Mouse (Mus musculus) myocyte (in vitro differentiated cells): Measurements from ENCODE around the gene 2610507B11Rik. TPM values are rescaled to one million over a fixed set of nuclear protein-coding genes. Genes with fewer than 3 reads are reported as not detected.
"Not testable (repeated sequence)": the region's sequence is repeated elsewhere in the genome, so short reads cannot be mapped to it uniquely, and the experiment has no call there.

ENCODE experiments used
- H3K27me3 ChIP-seq: one replicate; pipeline ENCODE4 v1.6.1; 2011; ENCODE audit not compliant: control insufficient read depth, insufficient read depth, insufficient read length
- H3K36me3 ChIP-seq: one replicate; pipeline ENCODE4 v1.6.1; 2011; ENCODE audit not compliant: control insufficient read depth, insufficient read depth
- H3K4me2 ChIP-seq: one replicate; pipeline ENCODE4 v1.6.1; 2011; ENCODE audit warnings: low read depth, control low read depth
- H3K4me3 ChIP-seq: one replicate; pipeline ENCODE4 v1.5.1; 2011; ENCODE audit warnings: mild to moderate bottlenecking, control low read depth, moderate library complexity
- H3K79me2 ChIP-seq: one replicate; pipeline ENCODE4 v1.6.1; 2011; ENCODE audit not compliant: control insufficient read depth, insufficient read depth
- H3ac ChIP-seq: one replicate; pipeline ENCODE4 v1.6.1; 2011; ENCODE audit not compliant: control insufficient read depth, insufficient read length
- CEBPB ChIP-seq: IDR thresholded peaks from 2 replicates; pipeline ENCODE4 v1.6.1; 2011; ENCODE audit warnings: mild to moderate bottlenecking, moderate library complexity; ENCODE audit not compliant: poor library complexity, insufficient read depth, severe bottlenecking
- E2F4 ChIP-seq: IDR thresholded peaks from one replicate; pipeline ENCODE4 v1.6.1; 2011; ENCODE audit warnings: mild to moderate bottlenecking, control low read depth, moderate library complexity; ENCODE audit not compliant: insufficient read depth
- MAX ChIP-seq: IDR thresholded peaks from one replicate; pipeline ENCODE4 v1.6.1; 2011; ENCODE audit warnings: low read depth, mild to moderate bottlenecking, control low read depth
- MYOD1 ChIP-seq, 3 experiments: IDR thresholded peaks; one replicate each; pipeline ENCODE4 v1.6.1; 2011; ENCODE audit warnings: control low read depth in 2 of 3, low read depth in 2 of 3, mild to moderate bottlenecking in 2 of 3, moderate library complexity in 1 of 3; ENCODE audit not compliant: insufficient read length in 2 of 3, control insufficient read depth in 1 of 3
- MYOG ChIP-seq, 3 experiments: IDR thresholded peaks; one replicate each; pipeline ENCODE4 v1.6.1; 2011; ENCODE audit warnings: control low read depth in 2 of 3, low read depth in 2 of 3, mild to moderate bottlenecking in 2 of 3; ENCODE audit not compliant: insufficient read length in 2 of 3, control insufficient read depth in 1 of 3, insufficient read depth in 1 of 3
- POLR2A ChIP-seq: IDR thresholded peaks from one replicate; pipeline ENCODE4 v1.6.1; 2011; ENCODE audit warnings: low read depth, mild to moderate bottlenecking, control low read depth, moderate library complexity; ENCODE audit not compliant: insufficient read length
- POLR2AphosphoS2 ChIP-seq: IDR thresholded peaks from one replicate; pipeline ENCODE4 v1.6.1; 2011; ENCODE audit warnings: low read depth, control low read depth; ENCODE audit not compliant: insufficient read length
- REST ChIP-seq: IDR thresholded peaks from one replicate; pipeline ENCODE4 v1.6.1; 2011; ENCODE audit warnings: mild to moderate bottlenecking, control low read depth, moderate library complexity; ENCODE audit not compliant: insufficient read depth, insufficient read length
- SRF ChIP-seq: IDR thresholded peaks from one replicate; pipeline ENCODE4 v1.6.1; 2011; ENCODE audit warnings: low read depth; ENCODE audit not compliant: control insufficient read depth, insufficient read length
- TCF12 ChIP-seq: IDR thresholded peaks from one replicate; pipeline ENCODE4 v1.6.1; 2011; ENCODE audit warnings: mild to moderate bottlenecking, control low read depth; ENCODE audit not compliant: poor library complexity, insufficient read depth, severe bottlenecking
- TCF3 ChIP-seq: IDR thresholded peaks from one replicate; pipeline ENCODE4 v1.6.1; 2011; ENCODE audit warnings: low read depth, control low read depth; ENCODE audit not compliant: insufficient read length
- USF1 ChIP-seq: IDR thresholded peaks from one replicate; pipeline ENCODE4 v1.6.1; 2011; ENCODE audit warnings: low read depth, mild to moderate bottlenecking, control low read depth, moderate library complexity
- polyA plus RNA-seq: library from polyadenylated mRNA; unstranded; fragments of >200 nt; fragmentation: generic; extraction: Trizol; gene quantifications from one replicate; pipeline ENCODE4 v1.2.1, GENCODE M21; 2012; ENCODE audit warnings: missing spikeins

The 2610507B11Rik gene
- polyA plus RNA-seq, 1 experiment: 65.8 TPM

GRCm38 (mm10) chr11:78262550-78262949 lies 998 bp downstream of the 2610507B11Rik start:
- peaks cover 35% of the 10 kb centered on the region for H3K36me3 ChIP-seq
- H3ac ChIP-seq: peak overlapping the region; percentile 30
- H3K4me3 ChIP-seq: peak overlapping the region; percentile 91
- H3K79me2 ChIP-seq: peaks cover 15% of the 10 kb centered on the region
- TF ChIP-seq MYOD1 (IDR thresholded peaks at IDR 0.05; ENCODE audit: control insufficient read depth in 1 of 3, insufficient read length in 2 of 3, low read depth in 2 of 3): no peak
- TF ChIP-seq USF1: no peak
- no peak for TF ChIP-seq POLR2A
- TF ChIP-seq E2F4: no peak
- no peak for TF ChIP-seq TCF3
- H3K27me3 ChIP-seq: no peaks in the 10 kb centered on the region
- peak overlapping the region; percentile 79 for H3K4me2 ChIP-seq

- peaks cover 15% of the 10 kb centered on the region for H3K79me2 ChIP-seq
- H3K27me3 ChIP-seq: no peaks in the 10 kb centered on the region
- H3K4me2 ChIP-seq: no peak overlapping the region
- no peak overlapping the region for H3ac ChIP-seq
- peaks cover 58% of the 10 kb centered on the region for H3K36me3 ChIP-seq
- TF ChIP-seq REST (no peak), CEBPB (no peak), E2F4 (no peak), POLR2A (no peak), TCF3 (no peak), TCF12 (no peak), POLR2AphosphoS2 (no peak), MAX (no peak), MYOD1 (IDR thresholded peaks at IDR 0.05; ENCODE audit: control insufficient read depth in 1 of 3, insufficient read length in 2 of 3, low read depth in 2 of 3) (no peak), MYOG (IDR thresholded peaks at IDR 0.05; ENCODE audit: control insufficient read depth in 1 of 3, insufficient read depth in 1 of 3, insufficient read length in 2 of 3, low read depth in 2 of 3) (no peak), USF1 (no peak), SRF (no peak)
- no peak overlapping the region for H3K4me3 ChIP-seq
These were observed 4.0 kb downstream of the 2610507B11Rik start for GRCm38 (mm10) chr11:78265571-78265970.

- H3K36me3 ChIP-seq: peaks cover 72% of the 10 kb centered on the region
- H3K4me3 ChIP-seq: no peak overlapping the region
- no peak overlapping the region for H3K4me2 ChIP-seq
- no peak overlapping the region for H3ac ChIP-seq
- no peaks in the 10 kb centered on the region for H3K79me2 ChIP-seq
- TF ChIP-seq MYOG (IDR thresholded peaks at IDR 0.05; ENCODE audit: control insufficient read depth in 1 of 3, insufficient read depth in 1 of 3, insufficient read length in 2 of 3, low read depth in 2 of 3) (no peak), REST (no peak), CEBPB (no peak), TCF12 (no peak), MAX (no peak), USF1 (no peak), POLR2AphosphoS2 (no peak), POLR2A (no peak), MYOD1 (IDR thresholded peaks at IDR 0.05; ENCODE audit: control insufficient read depth in 1 of 3, insufficient read length in 2 of 3, low read depth in 2 of 3) (no peak), E2F4 (no peak), SRF (no peak), TCF3 (no peak)
- H3K27me3 ChIP-seq: no peaks in the 10 kb centered on the region
These were observed 10.4 kb downstream of the 2610507B11Rik start for GRCm38 (mm10) chr11:78271986-78272385.

GRCm38 (mm10) chr11:78275596-78275995 lies 14.0 kb downstream of the 2610507B11Rik start:
- Histone ChIP-seq H3K36me3 (peaks cover 68% of the 10 kb centered on the region), H3K4me2 (no peak overlapping the region), H3ac (no peak overlapping the region), H3K27me3 (no peaks in the 10 kb centered on the region), H3K79me2 (no peaks in the 10 kb centered on the region), H3K4me3 (no peak overlapping the region)
- TF ChIP-seq SRF: no peak

GRCm38 (mm10) chr11:78276169-78276568 lies 14.6 kb downstream of the 2610507B11Rik start:
- not testable (repeated sequence) for H3K4me2 ChIP-seq, H3K4me3 ChIP-seq, H3K27me3 ChIP-seq, H3ac ChIP-seq, H3K79me2 ChIP-seq
- peaks cover 68% of the 10 kb centered on the region for H3K36me3 ChIP-seq

- Histone ChIP-seq H3K79me2 (no peaks in the 10 kb centered on the region), H3K4me3 (no peak overlapping the region), H3K4me2 (no peak overlapping the region), H3K27me3 (no peaks in the 10 kb centered on the region), H3K36me3 (peaks cover 72% of the 10 kb centered on the region), H3ac (no peak overlapping the region)
- TF ChIP-seq MYOG (IDR thresholded peaks at IDR 0.05; ENCODE audit: control insufficient read depth in 1 of 3, insufficient read depth in 1 of 3, insufficient read length in 2 of 3, low read depth in 2 of 3) (no peak), MYOD1 (IDR thresholded peaks at IDR 0.05; ENCODE audit: control insufficient read depth in 1 of 3, insufficient read length in 2 of 3, low read depth in 2 of 3) (no peak), USF1 (no peak), SRF (no peak), MAX (no peak), TCF12 (no peak), E2F4 (no peak), TCF3 (no peak), REST (no peak), CEBPB (no peak), POLR2AphosphoS2 (no peak), POLR2A (no peak)
These were observed 17.3 kb downstream of the 2610507B11Rik start for GRCm38 (mm10) chr11:78278853-78279252.
